Mouse (Mus musculus) heart, embryonic 14.5 days (tissue): ENCODE data around the gene Eef1g. TPM values are rescaled to one million over a fixed set of nuclear protein-coding genes. Genes with fewer than 3 reads are reported as not detected.

ENCODE experiments used
- ATAC-seq: fragments of 200-750 bp; cut with Nextera tagmentation; 2 replicates; pipeline ENCODE4 v1.8.0; 2017; ENCODE audit warnings: low read depth, moderate TSS enrichment; ENCODE audit not compliant: insufficient number of reproducible peaks, insufficient read depth, low FRiP score
- H3K27ac ChIP-seq, 2 experiments: fragments of 200-500 bp in 1 of 2; fragments of 300-500 bp in 1 of 2; sonication (generic) in 1 of 2; replicated peaks in 1 of 2; 2 replicates each; pipeline ENCODE4 v1.5.1; 2012 to 2014; ENCODE audit warnings: low read depth in 2 of 2, low read length in 2 of 2, control low read depth in 1 of 2, mild to moderate bottlenecking in 1 of 2, mixed read lengths in 1 of 2; ENCODE audit not compliant: control insufficient read depth in 1 of 2, insufficient read depth in 1 of 2
- H3K27me3 ChIP-seq: fragments of 300-500 bp; sonication (generic); 2 replicates; pipeline ENCODE4 v1.6.1; 2014; ENCODE audit warnings: mild to moderate bottlenecking, low read length, control low read depth; ENCODE audit not compliant: control insufficient read depth, insufficient read depth
- H3K36me3 ChIP-seq: fragments of 300-500 bp; sonication (generic); 2 replicates; pipeline ENCODE4 v1.6.1; 2014; ENCODE audit warnings: mild to moderate bottlenecking, control low read depth, low read length, mixed read lengths; ENCODE audit not compliant: control insufficient read depth, insufficient read depth
- H3K4me1 ChIP-seq, 2 experiments: fragments of 200-500 bp in 1 of 2; fragments of 300-500 bp in 1 of 2; sonication (generic) in 1 of 2; 2 replicates each; pipeline ENCODE4 v1.6.1; 2012 to 2014; ENCODE audit warnings: low read length in 2 of 2, control low read depth in 1 of 2, mixed read lengths in 1 of 2; ENCODE audit not compliant: control insufficient read depth in 2 of 2, insufficient read depth in 2 of 2
- H3K4me2 ChIP-seq: fragments of 300-500 bp; sonication (generic); 2 replicates; pipeline ENCODE4 v1.6.1; 2014; ENCODE audit warnings: mild to moderate bottlenecking, low read length
- H3K4me3 ChIP-seq, 2 experiments: fragments of 200-500 bp in 1 of 2; fragments of 300-500 bp in 1 of 2; sonication (generic) in 1 of 2; 2 replicates each; pipeline ENCODE4 v1.5.1; 2012 to 2014; ENCODE audit warnings: low read length in 2 of 2, mild to moderate bottlenecking in 2 of 2, control low read depth in 1 of 2, low read depth in 1 of 2, moderate library complexity in 1 of 2; ENCODE audit not compliant: control insufficient read depth in 1 of 2, insufficient read depth in 1 of 2
- H3K9ac ChIP-seq: fragments of 300-500 bp; sonication (generic); 2 replicates; pipeline ENCODE4 v1.6.1; 2014; ENCODE audit warnings: mild to moderate bottlenecking, low read length
- H3K9me3 ChIP-seq: fragments of 300-500 bp; sonication (generic); 2 replicates; pipeline ENCODE4 v1.6.1; 2016; ENCODE audit warnings: low read length, control low read depth; ENCODE audit not compliant: control insufficient read depth
- WGBS: fragments of 180-500 bp; shearing (Covaris S2); extraction: QIAGEN DNeasy Blood & Tissue Kit; methylation state at CpG from one replicate; pipeline ENCODE4 v1.1.7; 2014; 5-methylcytosine and 5-hydroxymethylcytosine counted together
- polyA plus RNA-seq: library from polyadenylated mRNA; unstranded; fragments of >200 nt; fragmentation: Nextera tagmentation; extraction: Ambion mirVana; gene quantifications from 2 replicates; pipeline ENCODE4 v1.2.1, GENCODE M21; 2014

Eef1g gene
- polyA plus RNA-seq, 1 experiment from 2014 or later = 253 TPM

GRCm38 (mm10) chr19:8988346-8989065 is 21.7 kb downstream of the Eef1g start:
- H3K27me3 ChIP-seq = no peaks in the 10 kb centered on the region
- 22% methylated on average over 15 of the region's 15 CpGs for WGBS
- peaks cover 59 to 74% of the 10 kb centered on the region in 2 experiments for H3K4me1 ChIP-seq
- peak overlapping the region; percentile 77 for H3K4me2 ChIP-seq
- H3K9me3 ChIP-seq = no peaks in the 10 kb centered on the region
- peak overlapping the region; percentile 97 to 98 for H3K27ac ChIP-seq
- H3K9ac ChIP-seq = peak overlapping the region; percentile 97
- H3K4me3 ChIP-seq = peak overlapping the region; percentile 87 to 94
- no peaks in the 10 kb centered on the region for H3K36me3 ChIP-seq
- no peak for ATAC-seq

GRCm38 (mm10) chr19:8989066-8989566 is 22.3 kb downstream of the Eef1g start, which contains the start of gene Ahnak:
Ahnak (plus strand) TSS chr19:8989284.
- H3K4me2 ChIP-seq = peak within 1 kb of the TSS; percentile 77
- H3K4me3 ChIP-seq = peak within 1 kb of the TSS; percentile 87 to 94
- peak; percentile 71 for ATAC-seq
- peak within 1 kb of the TSS; percentile 97 to 98 for H3K27ac ChIP-seq
- peak within 1 kb of the TSS; percentile 97 for H3K9ac ChIP-seq
- no peaks in the 10 kb centered on the region for H3K9me3 ChIP-seq
- H3K4me1 ChIP-seq = peaks cover 55 to 72% of the 10 kb centered on the region in 2 experiments
- under 1% methylated on average over 42 of the region's 42 CpGs for WGBS
- no peaks in the 10 kb centered on the region for H3K36me3 ChIP-seq
- H3K27me3 ChIP-seq = no peaks in the 10 kb centered on the region

- peak overlapping the region; percentile 87 to 94 for H3K4me3 ChIP-seq
- H3K27ac ChIP-seq = peak overlapping the region; percentile 97 to 98
- H3K27me3 ChIP-seq = no peaks in the 10 kb centered on the region
- under 1% methylated on average over 53 of the region's 53 CpGs for WGBS
- H3K4me1 ChIP-seq = peaks cover 50 to 72% of the 10 kb centered on the region in 2 experiments
- H3K9me3 ChIP-seq = no peaks in the 10 kb centered on the region
- peak; percentile 72 for ATAC-seq
- peak overlapping the region; percentile 97 for H3K9ac ChIP-seq
- H3K36me3 ChIP-seq = no peaks in the 10 kb centered on the region
- H3K4me2 ChIP-seq = peak overlapping the region; percentile 77
Observed at GRCm38 (mm10) chr19:8989567-8990431, 23.0 kb downstream of the Eef1g start.

GRCm38 (mm10) chr19:8990432-8991102 is 23.7 kb downstream of the Eef1g start:
- peak; percentile 25; the same call in 1 of the 2 replicates for ATAC-seq
- Histone ChIP-seq H3K9ac (peak overlapping the region; percentile 97), H3K4me3 (peak overlapping the region; percentile 87 to 94), H3K4me1 (peaks cover 53 to 72% of the 10 kb centered on the region in 2 experiments), H3K36me3 (no peaks in the 10 kb centered on the region), H3K27me3 (no peaks in the 10 kb centered on the region), H3K9me3 (no peaks in the 10 kb centered on the region), H3K27ac (peak overlapping the region; percentile 81 to 98), H3K4me2 (peak overlapping the region; percentile 77)
- WGBS = 6% methylated on average over 15 of the region's 15 CpGs

GRCm38 (mm10) chr19:8991245-8991870 is 24.5 kb downstream of the Eef1g start:
- Histone ChIP-seq H3K27ac (peak overlapping the region; percentile 81 to 98), H3K4me2 (peak overlapping the region; percentile 77), H3K27me3 (no peaks in the 10 kb centered on the region), H3K36me3 (no peaks in the 10 kb centered on the region), H3K9me3 (no peaks in the 10 kb centered on the region), H3K4me1 (peaks cover 49 to 71% of the 10 kb centered on the region in 2 experiments), H3K9ac (peak overlapping the region; percentile 97), H3K4me3 (peak overlapping the region; percentile 87 to 94)
- WGBS = 31% methylated on average over 4 of the region's 4 CpGs
- ATAC-seq = no peak

- Histone ChIP-seq H3K4me3 (peak overlapping the region; percentile 87 to 94; a peak in 3 of 4 replicates), H3K4me1 (peaks cover 49 to 77% of the 10 kb centered on the region in 2 experiments), H3K9me3 (no peaks in the 10 kb centered on the region), H3K27me3 (no peaks in the 10 kb centered on the region), H3K27ac (peak overlapping the region; percentile 81 to 98), H3K36me3 (no peaks in the 10 kb centered on the region), H3K9ac (peak overlapping the region; percentile 97), H3K4me2 (peak overlapping the region; percentile 77)
- WGBS = 56% methylated on average over 13 of the region's 13 CpGs
- no peak for ATAC-seq
Observed at GRCm38 (mm10) chr19:8991871-8992735, 25.3 kb downstream of the Eef1g start.
